Mouse (Mus musculus): ENCODE measurements at regions not wholly inside any gene's neighbourhood (a gene's known extent, or its start where the extent isn't known, plus 50 kb on each side); places are given as distances from the start of the nearest gene placed in this dataset.

GRCm38 (mm10) chr1:184304813-184305212, 270.7 kb upstream of the 1700056E22Rik start:
- DNase-seq (ENCODE audit: low spot score in 2 of 2): no peak

GRCm38 (mm10) chr1:184304204-184304603, 270.1 kb upstream of the 1700056E22Rik start:
- DNase-seq (ENCODE audit: low spot score in 2 of 2): no peak

- DNase-seq (ENCODE audit: low spot score in 2 of 2): no peak
Observed at GRCm38 (mm10) chr1:184298701-184299100, 264.6 kb upstream of the 1700056E22Rik start.

GRCm38 (mm10) chr1:184297001-184297740, 263.1 kb upstream of the 1700056E22Rik start:
- no peak for DNase-seq (ENCODE audit: low spot score in 2 of 2)

GRCm38 (mm10) chr1:184291129-184291528, 257.0 kb upstream of the 1700056E22Rik start:
- no peak for DNase-seq (ENCODE audit: low spot score in 2 of 2)

DNA sequence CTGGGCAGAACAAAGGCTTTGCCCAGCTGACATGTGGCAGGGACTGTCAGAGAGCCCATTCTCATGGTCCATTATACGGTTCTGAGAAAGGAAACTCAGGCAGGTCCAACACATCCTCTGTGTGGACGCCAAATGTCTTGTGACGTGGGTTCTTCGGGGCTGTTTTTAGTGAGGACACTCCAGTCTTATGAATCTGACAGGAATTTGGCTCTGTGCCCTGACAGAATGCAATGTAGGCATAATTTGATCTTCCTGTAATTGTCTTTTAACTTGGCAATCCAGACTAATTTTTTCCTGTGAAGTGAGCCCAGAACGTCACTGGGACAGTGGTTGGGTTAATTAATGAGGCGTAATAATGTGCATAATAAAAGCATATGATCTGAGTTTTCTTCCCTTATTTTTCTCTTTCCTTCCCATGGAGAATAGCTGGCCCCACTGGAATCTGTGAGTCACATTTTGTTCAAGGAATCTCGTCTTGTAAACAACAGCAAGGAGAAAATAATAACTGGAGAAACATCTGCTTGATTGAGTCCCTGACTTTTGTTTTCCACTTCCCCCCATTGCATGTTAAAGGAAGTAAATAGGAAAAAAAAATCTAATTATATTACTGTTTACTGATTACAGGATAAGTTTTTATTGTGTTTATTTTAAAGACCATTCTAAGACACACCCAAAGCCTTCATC, 255.8 kb upstream of the 1700056E22Rik start:
- no peak for DNase-seq (ENCODE audit: low spot score in 2 of 2)

GRCm38 (mm10) chr1:184281768-184282167, 247.7 kb upstream of the 1700056E22Rik start:
- no peak for DNase-seq (ENCODE audit: low spot score in 2 of 2)

- no peak for DNase-seq (ENCODE audit: low spot score in 2 of 2)
Observed at GRCm38 (mm10) chr1:184279263-184279662, 245.2 kb upstream of the 1700056E22Rik start.

- DNase-seq (ENCODE audit: low spot score in 2 of 2): no peak
Observed at GRCm38 (mm10) chr1:184277001-184277400, 242.9 kb upstream of the 1700056E22Rik start.

GRCm38 (mm10) chr1:184275877-184276276, 241.8 kb upstream of the 1700056E22Rik start:
- no peak for DNase-seq (ENCODE audit: low spot score in 2 of 2)

GRCm38 (mm10) chr1:184275396-184275795, 241.3 kb upstream of the 1700056E22Rik start:
- DNase-seq (ENCODE audit: low spot score in 2 of 2): no peak

GRCm38 (mm10) chr1:184274704-184275103, 240.6 kb upstream of the 1700056E22Rik start:
- DNase-seq (ENCODE audit: low spot score in 2 of 2): no peak

DNA sequence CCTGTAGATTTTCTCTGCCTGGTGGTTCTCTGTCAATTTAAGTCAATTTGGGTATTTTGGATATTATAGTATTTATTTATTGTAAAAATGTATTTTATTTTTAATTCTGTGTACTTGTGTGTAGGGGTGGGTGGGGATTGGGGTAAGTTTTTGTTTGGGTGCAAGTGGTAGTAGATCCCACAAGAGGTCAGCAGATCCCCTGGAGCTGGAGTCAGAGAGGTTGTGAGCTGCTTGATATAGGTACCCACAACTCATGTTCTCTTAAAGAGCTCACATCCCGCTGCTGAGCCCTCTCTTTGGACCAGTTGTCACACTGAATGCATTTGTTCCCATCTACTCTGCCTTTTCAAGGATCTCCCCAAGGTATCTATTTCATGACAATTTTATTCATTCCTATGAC, 239.6 kb upstream of the 1700056E22Rik start:
- no peak for DNase-seq (ENCODE audit: low spot score in 2 of 2)

DNA sequence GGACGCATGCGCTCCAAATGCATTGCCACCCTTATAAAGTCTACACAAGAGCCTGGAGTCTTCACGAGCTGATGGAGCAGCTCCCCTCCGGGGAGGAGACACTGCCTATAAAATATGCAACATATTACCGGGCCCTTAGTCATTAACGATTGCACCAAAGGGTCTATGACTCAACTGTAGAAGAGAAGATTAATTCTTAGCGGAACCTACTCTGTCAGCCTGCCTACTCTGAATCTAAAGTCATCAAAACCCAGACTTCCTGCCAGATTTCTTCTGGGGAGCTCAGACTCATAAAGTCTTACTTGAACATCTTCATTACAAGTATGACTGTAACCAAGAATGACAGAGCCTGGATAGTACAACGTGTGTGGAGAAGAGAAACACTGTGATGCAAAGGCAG, 237.2 kb upstream of the 1700056E22Rik start:
- no peak for DNase-seq (ENCODE audit: low spot score in 2 of 2)

DNA sequence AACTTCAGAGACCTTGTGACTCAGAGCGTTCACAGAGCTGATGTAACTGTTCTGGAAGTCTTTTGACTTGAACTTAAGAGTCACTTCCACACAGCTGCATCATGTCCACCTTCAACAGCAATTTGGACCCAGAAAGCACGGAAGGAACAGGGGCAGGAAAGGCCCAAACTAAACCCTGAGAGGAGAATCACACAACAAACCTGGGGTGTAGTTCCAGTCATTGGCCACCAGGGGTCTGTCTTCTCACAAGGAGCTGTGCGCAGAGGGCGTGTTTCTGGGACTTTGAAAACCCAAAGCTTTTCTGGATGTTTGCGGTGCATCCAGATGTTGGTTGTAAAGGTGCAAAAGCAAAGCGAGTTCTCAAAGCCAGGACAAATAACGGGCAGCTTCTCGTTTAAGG, 231.9 kb upstream of the 1700056E22Rik start:
- peak; percentile 44 to 62 for DNase-seq (ENCODE audit: low spot score in 2 of 2)

DNA sequence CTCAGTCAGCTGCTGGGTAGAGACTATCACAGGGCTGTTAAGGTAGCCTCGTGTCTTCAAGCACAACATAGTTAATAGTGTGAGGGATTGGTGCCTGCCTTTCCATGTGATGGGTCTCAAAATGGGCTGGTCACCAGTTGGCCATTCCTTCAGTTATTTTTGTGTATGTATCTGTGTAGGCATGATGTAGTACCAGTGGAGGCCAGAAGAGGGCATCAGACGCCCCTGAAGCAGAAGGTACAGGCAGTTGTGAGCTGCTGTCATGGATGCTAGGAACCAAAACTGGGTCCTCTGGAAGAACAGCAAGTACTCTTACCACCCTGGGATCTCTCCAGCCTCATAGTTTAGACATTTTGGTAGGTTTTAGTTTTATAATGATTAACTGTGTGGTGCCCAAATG, 228.9 kb upstream of the 1700056E22Rik start:
- DNase-seq (ENCODE audit: low spot score in 2 of 2): no peak

DNA sequence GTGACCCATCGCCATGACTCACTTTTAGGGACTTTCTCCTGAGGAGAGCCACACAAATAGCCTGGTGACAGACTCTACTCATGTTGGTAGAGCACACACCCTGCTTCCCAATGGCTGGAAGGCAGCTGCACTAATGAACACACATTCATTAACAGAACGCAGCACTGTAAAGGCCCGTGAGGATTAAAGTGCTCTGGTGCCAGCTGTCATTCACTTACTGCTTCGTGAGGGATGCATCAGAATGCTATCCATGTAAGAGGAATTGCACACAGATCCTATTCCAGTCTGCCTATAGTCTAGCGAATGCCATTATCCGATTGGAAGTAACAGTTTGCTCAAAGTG, 227.3 kb upstream of the 1700056E22Rik start:
- DNase-seq (ENCODE audit: low spot score in 2 of 2): no peak

DNA sequence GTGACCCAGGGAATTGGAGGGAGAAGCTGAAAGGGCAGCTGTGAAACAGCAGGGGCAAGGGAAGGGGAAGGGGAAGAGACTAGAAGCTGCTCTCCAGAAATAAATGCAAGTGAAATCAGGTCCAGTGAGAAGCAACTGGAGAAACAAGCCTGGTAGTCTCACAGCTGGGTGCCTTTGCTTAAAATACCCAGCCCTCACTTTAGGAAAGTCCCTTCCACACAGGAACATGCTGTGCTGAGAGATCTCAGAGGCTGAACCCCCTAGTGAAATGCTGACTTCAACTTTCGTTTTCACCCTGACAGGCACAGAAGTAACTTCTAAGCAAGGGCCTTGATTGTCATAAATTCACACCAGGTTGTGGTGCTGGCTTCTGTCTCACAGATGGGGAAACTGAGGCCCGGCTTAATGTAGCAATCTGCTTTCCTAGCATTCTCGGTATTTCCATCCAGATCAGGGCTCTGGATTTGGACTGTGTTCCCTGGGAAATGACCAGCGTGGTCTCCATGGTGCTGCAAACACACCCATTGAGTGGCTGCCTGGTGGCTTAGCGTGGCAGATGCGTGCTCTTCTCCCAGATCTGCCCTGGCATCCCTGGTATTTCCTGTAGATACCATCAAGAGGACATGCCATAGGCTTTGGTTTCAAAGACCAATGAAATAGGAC, 226.8 kb upstream of the 1700056E22Rik start:
- no peak for DNase-seq (ENCODE audit: low spot score in 2 of 2)

DNA sequence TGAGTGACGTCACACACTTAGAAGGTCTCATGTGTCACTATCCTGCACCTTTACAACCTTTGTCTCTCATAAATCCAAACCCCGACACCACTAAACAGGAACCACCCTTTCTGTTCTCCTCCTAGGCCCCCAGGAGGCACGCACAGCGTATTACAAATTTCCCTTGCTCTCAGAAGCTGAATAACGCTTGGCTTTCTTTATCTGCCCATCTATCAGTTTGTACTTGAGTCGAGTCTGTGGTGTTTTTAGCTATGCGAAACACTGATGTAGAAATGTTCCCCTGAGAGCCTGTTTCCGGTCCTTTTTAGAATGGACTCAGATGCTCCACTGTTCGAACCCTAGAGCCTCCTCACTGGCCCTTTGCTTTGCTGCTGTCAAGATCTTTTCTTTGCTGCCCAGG, 225.8 kb upstream of the 1700056E22Rik start:
- DNase-seq (ENCODE audit: low spot score in 2 of 2): no peak

GRCm38 (mm10) chr1:184257356-184257755, 223.3 kb upstream of the 1700056E22Rik start:
- DNase-seq (ENCODE audit: low spot score in 2 of 2): no peak

DNA sequence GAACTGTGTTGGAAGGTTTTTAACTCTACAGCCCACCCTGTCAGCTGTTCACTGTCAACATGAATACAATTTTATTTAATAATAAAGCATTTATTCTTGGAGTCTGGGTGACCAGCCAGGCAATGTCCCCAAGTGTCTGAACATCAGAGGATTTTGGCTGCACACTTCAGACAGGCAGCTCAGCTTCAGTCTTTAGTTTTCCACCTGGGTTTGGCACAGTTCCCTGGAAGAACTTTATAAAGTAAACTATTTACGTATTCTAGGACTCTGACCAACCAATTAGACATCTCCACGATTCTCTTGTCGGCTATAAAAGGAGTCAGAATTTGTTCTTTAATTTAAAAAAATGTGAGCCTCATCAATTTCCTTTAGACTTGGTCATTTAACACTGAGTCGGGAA, 220.8 kb upstream of the 1700056E22Rik start:
- no peak for DNase-seq (ENCODE audit: low spot score in 2 of 2)

GRCm38 (mm10) chr1:184244730-184245488, 210.8 kb upstream of the 1700056E22Rik start:
- no peak for DNase-seq (ENCODE audit: low spot score in 2 of 2)
